Mouse (Mus musculus): ENCODE data around the gene Tmem216.

DNA sequence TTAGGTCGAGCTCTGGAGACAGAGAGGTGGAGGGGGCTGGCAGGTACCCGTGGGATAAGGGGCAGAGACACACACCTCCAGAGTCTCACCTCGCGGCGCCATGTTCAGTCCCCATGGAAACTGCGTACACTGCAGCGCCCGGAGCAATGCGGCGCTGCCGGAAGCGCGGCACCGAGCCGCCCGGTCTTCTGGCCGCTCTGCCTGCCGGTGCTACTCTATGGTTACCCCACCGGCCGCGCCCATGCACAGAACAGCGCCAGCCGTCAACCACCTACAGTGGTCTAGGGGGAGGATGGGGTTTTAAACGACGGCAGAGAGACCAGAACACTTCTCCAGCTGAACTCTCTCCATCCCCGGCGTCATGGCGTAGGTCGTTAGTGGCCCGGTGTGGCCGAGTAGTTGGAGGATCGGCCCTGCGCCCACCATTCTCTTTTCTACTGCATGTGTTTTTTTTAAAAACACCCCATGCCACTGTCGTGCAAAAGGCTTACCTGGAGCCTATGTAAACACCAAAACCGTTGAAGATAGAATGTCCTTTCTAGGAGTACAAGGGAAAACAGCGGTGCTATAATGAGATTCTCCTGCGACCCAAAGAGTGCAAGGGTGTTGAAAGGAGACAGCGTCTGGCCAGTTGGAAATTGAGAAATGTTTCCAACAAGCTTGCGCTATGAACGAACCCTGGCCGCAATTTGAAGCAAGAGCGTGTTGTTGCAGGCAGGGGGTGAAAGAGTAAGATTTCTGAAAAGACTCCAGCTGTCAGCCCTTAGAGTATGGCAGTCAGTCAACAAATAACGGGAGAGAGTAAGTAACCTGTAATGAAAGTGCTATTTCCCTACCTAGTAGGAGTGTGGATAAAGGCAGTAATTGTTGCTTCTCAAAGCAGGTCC, at the start of gene Tmem216:
- TF ChIP-seq CTCF (IDR thresholded peaks at IDR 0.05; ENCODE audit: low read depth) (peak; percentile 15; the same call in 1 of the 2 replicates), EP300 (IDR thresholded peaks at IDR 0.05; ENCODE audit: low read depth) (no peak; the same call in 1 of the 2 replicates)

All from liver, postnatal 0 days (tissue).